In genomic region chr17:46679843-46680759, GRCm38 (mm10) we compare ENCODE assay signal across 8 mouse cellular contexts. TPM values are rescaled to one million over a fixed set of nuclear protein-coding genes. Genes with fewer than 3 reads are reported as not detected.
DNase-seq lines count a peak whose midpoint lies in the region; ATAC-seq and TF ChIP-seq lines count a peak whose summit lies in the region.

No protein-coding gene starts in this region.

- H3K36me3 ChIP-seq in forebrain, postnatal 0 days (ENCODE audit: insufficient read depth), result peaks cover 55% of the 10 kb centered on the region
- H3K36me3 ChIP-seq in intestine, postnatal 0 days (ENCODE audit: control insufficient read depth, insufficient read depth), result peaks cover 46% of the 10 kb centered on the region
- peaks cover 59% of the 10 kb centered on the region for H3K36me3 ChIP-seq in lung, embryonic 14.5 days (ENCODE audit: insufficient read depth)

- no peak for DNase-seq in left cerebral cortex, adult 2 months (ENCODE audit: extremely low spot score in 1 of 2, low spot score in 2 of 2)
- DNase-seq in left cerebral cortex, adult 9 months (ENCODE audit: low spot score in 2 of 2), result no peak
- peak; percentile 43 to 61 for DNase-seq in adrenal gland, postnatal 36 days
- DNase-seq in forebrain, postnatal 0 days, result peak; percentile 65
- peak; percentile 64 for DNase-seq in lung, embryonic 14.5 days
- peak; percentile 65 for DNase-seq in retina, embryonic 14.5 days (ENCODE audit: low spot score)
- DNase-seq in layer of hippocampus, postnatal 14 days (ENCODE audit: low spot score in 2 of 2), result no peak

- no peaks in the 10 kb centered on the region for H3K27me3 ChIP-seq in forebrain, postnatal 0 days (ENCODE audit: insufficient read depth, low read length)
- no peaks in the 10 kb centered on the region for H3K27me3 ChIP-seq in intestine, postnatal 0 days (replicated peaks; ENCODE audit: control insufficient read depth, insufficient read depth, low read length)
- no peaks in the 10 kb centered on the region for H3K27me3 ChIP-seq in lung, embryonic 14.5 days (ENCODE audit: insufficient read depth, low read length)

- peak overlapping the region; percentile 96 for H3K4me3 ChIP-seq in left cerebral cortex, adult 2 months
- peak overlapping the region; percentile 82 for H3K4me3 ChIP-seq in forebrain, postnatal 0 days (ENCODE audit: low read depth, low read length)
- H3K4me3 ChIP-seq in intestine, postnatal 0 days (ENCODE audit: low read depth, low read length), result peak overlapping the region; percentile 87
- peak overlapping the region; percentile 69 for H3K4me3 ChIP-seq in lung, embryonic 14.5 days (ENCODE audit: low read depth, low read length)

- peak; percentile 48 for TF ChIP-seq CTCF in left cerebral cortex, adult 2 months (IDR thresholded peaks at IDR 0.05)
- TF ChIP-seq CTCF in forebrain, postnatal 0 days (IDR thresholded peaks at IDR 0.05; ENCODE audit: low read depth), result peak; percentile 57
- peak; percentile 56 for TF ChIP-seq CTCF in intestine, postnatal 0 days (IDR thresholded peaks at IDR 0.05; ENCODE audit: low read depth)
- peak; percentile 51 for TF ChIP-seq CTCF in lung, embryonic 14.5 days (IDR thresholded peaks at IDR 0.05; ENCODE audit: low read depth)

- H3K4me2 ChIP-seq in forebrain, postnatal 0 days (ENCODE audit: low read depth), result peak overlapping the region; percentile 64
- peak overlapping the region; percentile 89 for H3K4me2 ChIP-seq in intestine, postnatal 0 days (replicated peaks; ENCODE audit: low read depth)
- H3K4me2 ChIP-seq in lung, embryonic 14.5 days, result peak overlapping the region; percentile 88

- WGBS in forebrain, postnatal 0 days, result 1% methylated on average over 34 of the region's 34 CpGs
- under 1% methylated on average over 34 of the region's 34 CpGs for WGBS in intestine, postnatal 0 days
- 2% methylated on average over 34 of the region's 34 CpGs for WGBS in lung, embryonic 14.5 days

- H3K9ac ChIP-seq in forebrain, postnatal 0 days, result peak overlapping the region; percentile 69
- peak overlapping the region; percentile 67 for H3K9ac ChIP-seq in intestine, postnatal 0 days (ENCODE audit: low read depth, low read length)
- peak overlapping the region; percentile 66 for H3K9ac ChIP-seq in lung, embryonic 14.5 days

- H3K27ac ChIP-seq in left cerebral cortex, adult 2 months, result peak overlapping the region; percentile 86
- peak overlapping the region; percentile 89 for H3K27ac ChIP-seq in forebrain, postnatal 0 days (ENCODE audit: low read depth, low read length)
- peak overlapping the region; percentile 87 for H3K27ac ChIP-seq in intestine, postnatal 0 days (ENCODE audit: low read depth, low read length)
- peak overlapping the region; percentile 85 for H3K27ac ChIP-seq in lung, embryonic 14.5 days (ENCODE audit: low read depth)

- peak; percentile 42 for ATAC-seq in forebrain, postnatal 0 days
- no peak; the same call in 1 of the 2 replicates for ATAC-seq in intestine, postnatal 0 days
- peak; percentile 52 for ATAC-seq in lung, embryonic 14.5 days (ENCODE audit: insufficient read depth)

- peaks cover 16% of the 10 kb centered on the region; the same call in 1 of the 2 replicates for H3K4me1 ChIP-seq in forebrain, postnatal 0 days (ENCODE audit: insufficient read depth)
- H3K4me1 ChIP-seq in intestine, postnatal 0 days (replicated peaks; ENCODE audit: control insufficient read depth, insufficient read depth, low read length), result peaks cover 3% of the 10 kb centered on the region; the same call in 1 of the 2 replicates
- peaks cover 15% of the 10 kb centered on the region for H3K4me1 ChIP-seq in lung, embryonic 14.5 days (ENCODE audit: insufficient read depth)

- intact Hi-C loops in left cerebral cortex, adult 2 months (cut with DNase I), result loop anchor here (1.0 to 2.0 kb wide), 2 partner anchors 25 to 31 kb away; partner anchors contain the start of genes Pex6 and Ppp2r5d

- H3K9me3 ChIP-seq in forebrain, postnatal 0 days (ENCODE audit: low read length), result no peaks in the 10 kb centered on the region
- H3K9me3 ChIP-seq in intestine, postnatal 0 days (ENCODE audit: control insufficient read depth), result no peaks in the 10 kb centered on the region
- H3K9me3 ChIP-seq in lung, embryonic 14.5 days (ENCODE audit: low read depth, low read length), result no peaks in the 10 kb centered on the region

RNA-seq across cellular contexts. Expression of gene Klhdc3, which starts 0.6 kb away (rescaled TPM):
- 100 to 1,000 TPM; 195 to 200 TPM for total RNA-seq in left cerebral cortex, adult 2 months (2021)
- total RNA-seq in adrenal gland, postnatal 36 days (2021), result 10 to 100 TPM; 59.2 to 75.3 TPM
- 71.1 and 77.3 TPM in 2 replicates for total RNA-seq in forebrain, postnatal 0 days (2014; rRNA removed)
- 207 and 211 TPM in 2 replicates for polyA plus RNA-seq in forebrain, postnatal 0 days (2015; fragmentation: Nextera tagmentation; extraction: Ambion mirVana)
- polyA plus RNA-seq in intestine, postnatal 0 days (2015; fragmentation: Nextera tagmentation; extraction: Ambion mirVana), result 94.2 and 99.3 TPM in 2 replicates
- polyA plus RNA-seq in lung, embryonic 14.5 days (2014; fragmentation: Nextera tagmentation; extraction: Ambion mirVana), result 108 and 111 TPM in 2 replicates
- 100 to 1,000 TPM; 174 to 176 TPM for total RNA-seq in layer of hippocampus, postnatal 14 days (2021)

RNA-seq across cellular contexts. Expression of gene Mea1, which starts 1.5 kb away (rescaled TPM):
- 100 to 1,000 TPM; 114 to 122 TPM for total RNA-seq in left cerebral cortex, adult 2 months (2021)
- 100 to 1,000 TPM in 1 of 2 experiments, 10 to 100 TPM in 1; 94.2 to 104 TPM for total RNA-seq in adrenal gland, postnatal 36 days (2021)
- 124 and 169 TPM in 2 replicates for total RNA-seq in forebrain, postnatal 0 days (2014; rRNA removed)
- polyA plus RNA-seq in forebrain, postnatal 0 days (2015; fragmentation: Nextera tagmentation; extraction: Ambion mirVana), result 280 and 286 TPM in 2 replicates
- 132 and 133 TPM in 2 replicates for polyA plus RNA-seq in intestine, postnatal 0 days (2015; fragmentation: Nextera tagmentation; extraction: Ambion mirVana)
- polyA plus RNA-seq in lung, embryonic 14.5 days (2014; fragmentation: Nextera tagmentation; extraction: Ambion mirVana), result 123 and 131 TPM in 2 replicates
- total RNA-seq in layer of hippocampus, postnatal 14 days (2021), result 100 to 1,000 TPM in 1 of 2 experiments, 10 to 100 TPM in 1; 98.2 to 103 TPM

RNA-seq across cellular contexts. Expression of gene Rrp36, which starts 5.9 kb away (rescaled TPM):
- 10 to 100 TPM; 14.9 to 15.7 TPM for total RNA-seq in left cerebral cortex, adult 2 months (2021)
- total RNA-seq in adrenal gland, postnatal 36 days (2021), result 10 to 100 TPM; 23.8 to 30.4 TPM
- 29.7 and 31.1 TPM in 2 replicates for total RNA-seq in forebrain, postnatal 0 days (2014; rRNA removed)
- polyA plus RNA-seq in forebrain, postnatal 0 days (2015; fragmentation: Nextera tagmentation; extraction: Ambion mirVana), result 39.4 and 52.1 TPM in 2 replicates
- polyA plus RNA-seq in intestine, postnatal 0 days (2015; fragmentation: Nextera tagmentation; extraction: Ambion mirVana), result 49.0 and 55.6 TPM in 2 replicates
- 47.6 and 48.5 TPM in 2 replicates for polyA plus RNA-seq in lung, embryonic 14.5 days (2014; fragmentation: Nextera tagmentation; extraction: Ambion mirVana)
- 10 to 100 TPM; 12.5 to 15.7 TPM for total RNA-seq in layer of hippocampus, postnatal 14 days (2021)

RNA-seq across cellular contexts. Expression of gene Ppp2r5d, which starts 24.8 kb away (rescaled TPM):
- 10 to 100 TPM; 79.5 to 83.9 TPM for total RNA-seq in left cerebral cortex, adult 2 months (2021)
- total RNA-seq in adrenal gland, postnatal 36 days (2021), result 10 to 100 TPM; 40.9 to 46.1 TPM
- total RNA-seq in forebrain, postnatal 0 days (2014; rRNA removed), result 90.5 and 103 TPM in 2 replicates
- 85.5 and 93.5 TPM in 2 replicates for polyA plus RNA-seq in forebrain, postnatal 0 days (2015; fragmentation: Nextera tagmentation; extraction: Ambion mirVana)
- polyA plus RNA-seq in intestine, postnatal 0 days (2015; fragmentation: Nextera tagmentation; extraction: Ambion mirVana), result 25.9 and 26.5 TPM in 2 replicates
- 97.6 and 104 TPM in 2 replicates for polyA plus RNA-seq in lung, embryonic 14.5 days (2014; fragmentation: Nextera tagmentation; extraction: Ambion mirVana)
- 10 to 100 TPM; 88.1 to 92.2 TPM for total RNA-seq in layer of hippocampus, postnatal 14 days (2021)

RNA-seq across cellular contexts. Expression of gene Cul7, which starts 30.0 kb away (rescaled TPM):
- 10 to 100 TPM; 25.9 to 30.0 TPM for total RNA-seq in left cerebral cortex, adult 2 months (2021)
- total RNA-seq in adrenal gland, postnatal 36 days (2021), result 10 to 100 TPM; 36.3 to 42.2 TPM
- 77.0 and 89.9 TPM in 2 replicates for total RNA-seq in forebrain, postnatal 0 days (2014; rRNA removed)
- polyA plus RNA-seq in forebrain, postnatal 0 days (2015; fragmentation: Nextera tagmentation; extraction: Ambion mirVana), result 20.6 and 24.0 TPM in 2 replicates
- 18.0 and 19.2 TPM in 2 replicates for polyA plus RNA-seq in intestine, postnatal 0 days (2015; fragmentation: Nextera tagmentation; extraction: Ambion mirVana)
- polyA plus RNA-seq in lung, embryonic 14.5 days (2014; fragmentation: Nextera tagmentation; extraction: Ambion mirVana), result 36.6 TPM in 2 replicates
- 10 to 100 TPM; 23.8 to 24.4 TPM for total RNA-seq in layer of hippocampus, postnatal 14 days (2021)

Comparison
In these comparisons a context has a peak if more than half of its experiments do, and no peak if none do; other contexts are left out.
1. DNase-seq: peak in adrenal gland, postnatal 36 days (2 of 2), forebrain, postnatal 0 days (single experiment), lung, embryonic 14.5 days (single experiment) and retina, embryonic 14.5 days (single experiment); none in left cerebral cortex, adult 2 months (0 of 2), left cerebral cortex, adult 9 months (0 of 2) and layer of hippocampus, postnatal 14 days (0 of 2).
2. Peak in every context shown above with its lines, with median percentiles within 50 percentile points of each other: H3K27ac ChIP-seq, H3K4me3 ChIP-seq, CTCF ChIP-seq, H3K4me2 ChIP-seq and H3K9ac ChIP-seq.